Mouse (Mus musculus): ENCODE data around the gene Adam19.

Adam19 gene

DNA sequence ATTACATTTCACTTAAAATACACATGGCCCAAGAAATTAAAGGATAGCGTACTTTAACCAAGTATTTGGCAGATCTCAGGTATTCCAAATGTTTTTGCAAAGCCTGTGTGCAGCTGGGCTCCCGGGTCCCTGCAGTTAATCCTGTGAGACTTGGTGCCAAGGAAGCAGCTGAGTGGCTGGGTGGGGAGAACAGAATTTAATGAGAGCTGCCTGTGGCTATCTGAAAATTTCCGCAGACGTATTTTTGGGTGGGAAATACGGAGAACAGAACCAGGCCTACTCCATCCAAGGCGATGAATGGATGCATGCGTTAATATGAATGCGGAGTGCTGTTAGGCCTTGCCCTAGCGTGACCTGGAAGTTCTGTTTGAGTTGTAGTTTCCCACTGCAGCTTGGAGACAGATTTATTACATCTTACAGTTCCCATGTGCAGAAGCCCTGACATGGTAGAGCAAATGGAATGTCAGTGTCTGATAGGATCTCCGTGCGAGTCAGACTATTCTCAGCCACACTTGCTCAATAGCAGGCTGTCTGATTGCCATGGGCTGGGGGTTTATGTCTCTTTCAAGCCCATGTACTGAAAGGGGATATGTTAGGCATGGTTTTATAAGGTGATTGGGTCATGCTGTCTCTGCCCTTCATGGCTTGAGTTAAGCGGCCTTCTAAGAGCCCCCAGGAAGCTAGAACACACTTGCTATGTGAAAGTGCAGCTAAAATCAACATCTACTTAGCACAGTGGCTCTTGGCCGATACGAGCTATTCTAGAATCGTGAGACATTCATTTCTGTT, 17.5 kb downstream of the Adam19 start:
- no peak for DNase-seq (ENCODE audit: low spot score)

- DNase-seq (ENCODE audit: low spot score), result no peak
These were observed 18.3 kb downstream of the Adam19 start for GRCm38 (mm10) chr11:46073850-46074688.

DNA sequence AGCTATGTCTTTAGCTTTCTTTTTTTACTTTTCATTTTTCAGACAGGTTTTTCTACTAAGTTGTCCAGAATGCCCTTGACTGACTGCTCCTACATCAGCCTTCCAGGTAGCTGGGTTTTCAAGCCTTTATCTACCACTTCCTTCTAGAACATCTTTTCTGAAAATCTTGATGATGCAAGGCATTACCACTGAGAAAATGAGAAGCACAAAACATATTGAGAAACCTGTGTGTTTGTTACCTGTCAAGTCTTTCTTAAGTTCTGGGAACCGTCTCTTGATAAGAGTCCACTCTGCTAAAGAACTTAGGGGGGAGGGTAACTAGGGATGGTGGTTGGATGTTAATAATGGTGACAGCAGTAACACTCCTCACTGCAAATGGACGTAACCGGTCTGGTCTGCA, 19.7 kb downstream of the Adam19 start:
- DNase-seq (ENCODE audit: low spot score), result no peak

DNA sequence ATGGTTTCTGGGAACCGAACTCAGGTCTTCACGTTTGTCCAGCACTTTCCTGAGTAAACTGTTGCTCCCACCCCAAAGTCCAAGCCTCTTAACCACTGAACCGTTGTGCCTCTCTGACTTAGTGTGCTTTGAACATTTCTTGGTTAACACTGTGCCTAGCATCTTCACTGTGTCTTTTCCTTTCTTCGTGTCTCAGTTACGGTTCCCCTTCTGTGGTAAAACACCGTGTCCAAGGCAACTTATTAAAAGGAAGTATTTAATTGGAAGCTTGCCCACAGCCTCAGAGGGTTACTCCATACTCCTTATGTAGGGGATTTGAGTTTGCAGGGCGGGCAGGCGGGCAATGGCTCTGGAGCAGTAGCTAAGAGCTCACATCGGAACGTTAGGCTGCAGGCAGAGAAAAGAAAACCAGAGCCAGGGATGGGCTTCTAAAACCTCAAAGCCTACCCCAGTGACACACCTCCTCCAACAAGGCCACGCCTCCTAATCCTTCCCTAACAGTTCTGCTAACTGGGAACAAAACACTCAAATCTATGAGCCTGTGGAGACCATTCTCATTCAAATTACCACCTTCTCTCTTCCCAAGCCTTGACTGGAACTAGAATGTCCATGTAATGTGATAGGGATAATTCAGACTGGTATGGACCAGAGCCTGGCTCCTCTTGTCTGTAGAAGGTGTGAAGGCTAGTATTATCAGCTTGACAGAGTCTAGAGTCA, 20.8 kb downstream of the Adam19 start:
- DNase-seq (ENCODE audit: low spot score), result no peak

DNA sequence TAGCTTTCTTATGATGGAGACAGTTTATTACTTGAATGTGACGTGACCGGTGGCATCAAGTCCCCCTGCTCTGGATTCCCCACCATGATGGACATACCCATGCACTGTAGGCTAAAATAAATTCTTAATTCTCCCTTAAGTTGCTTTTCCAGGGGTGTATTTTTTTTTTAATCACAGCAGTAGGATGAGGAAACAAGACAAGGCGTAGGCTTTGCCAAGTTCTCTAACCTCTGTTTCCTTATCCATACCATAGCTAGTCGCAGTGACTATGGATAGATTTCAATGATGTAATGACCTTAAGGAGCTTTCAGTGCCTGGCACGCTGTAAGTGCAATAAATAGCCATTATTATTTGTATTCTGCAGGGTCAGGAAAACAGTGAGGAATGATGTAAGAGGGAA, 21.5 kb downstream of the Adam19 start:
- DNase-seq (ENCODE audit: low spot score), result no peak

DNA sequence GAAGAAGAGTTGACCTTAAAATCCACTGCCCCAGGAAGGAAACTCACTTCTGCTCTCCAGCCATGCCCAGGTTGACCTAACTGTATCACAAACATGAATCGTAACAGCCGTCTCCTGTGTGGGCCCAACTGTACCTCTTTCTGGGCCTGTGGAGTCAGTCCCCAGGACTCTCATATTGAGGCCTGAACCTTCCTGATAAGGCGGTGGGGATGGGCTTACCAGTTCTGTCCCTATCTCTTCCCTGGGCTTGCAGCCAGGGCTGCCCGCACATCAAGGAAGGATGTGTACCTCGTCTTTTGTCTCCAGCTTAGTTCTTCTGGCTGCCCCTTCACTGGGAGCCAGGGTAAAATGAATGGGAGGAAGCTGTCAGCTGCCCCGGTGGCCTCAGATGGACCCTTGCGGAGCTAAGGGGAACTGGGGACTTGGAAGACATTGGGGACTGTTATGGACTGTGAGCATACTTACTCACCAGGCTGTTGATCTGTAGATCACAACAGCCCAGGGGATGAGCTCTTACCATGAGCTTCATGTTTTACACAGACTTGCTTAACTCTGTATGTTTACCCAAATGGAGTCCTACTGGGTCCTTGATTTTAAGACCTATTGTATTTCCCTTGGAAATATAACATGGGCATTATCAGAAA, 22.1 kb downstream of the Adam19 start:
- no peak for DNase-seq (ENCODE audit: low spot score)

GRCm38 (mm10) chr11:46081075-46081474, 25.3 kb downstream of the Adam19 start:
- no peak for DNase-seq (ENCODE audit: low spot score)

GRCm38 (mm10) chr11:46083405-46083804, 27.6 kb downstream of the Adam19 start:
- no peak for DNase-seq (ENCODE audit: low spot score)

DNA sequence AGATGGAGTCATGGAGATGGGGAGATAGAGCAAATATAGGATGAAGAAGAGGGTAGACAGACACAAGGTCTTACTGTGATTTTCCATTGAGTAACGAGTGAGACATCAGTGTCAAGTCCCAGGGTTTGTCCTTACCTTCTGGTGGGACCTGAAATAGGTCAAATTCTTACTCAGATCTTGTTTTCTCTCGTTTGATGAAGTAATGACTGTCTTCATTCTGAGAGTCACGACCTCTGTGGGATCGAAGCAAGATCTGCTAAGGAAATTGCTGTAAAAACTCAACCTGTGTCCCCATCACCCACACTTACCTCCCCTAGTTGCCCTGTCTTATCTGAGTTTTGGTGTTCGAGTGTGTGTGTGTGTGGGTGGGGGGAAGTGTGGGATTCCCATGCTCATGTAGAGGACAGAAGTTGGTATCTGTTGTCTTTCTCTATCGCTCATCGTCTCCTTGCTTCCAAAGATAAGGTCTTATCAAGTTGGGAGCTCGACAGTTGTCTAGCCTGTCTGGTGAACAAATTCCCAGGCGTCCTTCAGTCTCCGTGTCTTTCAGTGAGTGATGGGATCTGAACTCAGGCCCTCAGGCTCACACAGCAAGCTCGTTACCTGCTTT, 28.1 kb downstream of the Adam19 start:
- no peak for DNase-seq (ENCODE audit: low spot score)

DNA sequence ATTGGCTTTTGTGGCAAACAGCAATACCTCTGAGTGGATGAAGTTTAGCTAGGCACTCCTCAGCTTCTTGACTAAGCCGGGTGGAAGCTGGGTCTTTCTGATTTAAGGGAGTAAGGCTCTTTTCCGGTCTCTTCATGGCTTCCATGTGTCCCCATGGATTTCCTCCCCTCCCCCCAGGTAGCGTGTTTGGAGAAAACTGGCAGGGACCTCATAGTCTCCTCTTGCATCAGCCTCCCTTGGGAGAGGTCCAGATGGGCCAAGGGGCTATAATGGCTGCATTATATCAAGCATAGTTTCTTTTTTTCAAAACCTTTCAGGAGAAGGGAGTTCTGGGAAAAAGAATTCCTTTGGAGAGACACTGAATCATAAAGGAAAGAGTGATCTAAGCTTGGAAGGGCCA, 28.8 kb downstream of the Adam19 start:
- DNase-seq (ENCODE audit: low spot score), result no peak

DNA sequence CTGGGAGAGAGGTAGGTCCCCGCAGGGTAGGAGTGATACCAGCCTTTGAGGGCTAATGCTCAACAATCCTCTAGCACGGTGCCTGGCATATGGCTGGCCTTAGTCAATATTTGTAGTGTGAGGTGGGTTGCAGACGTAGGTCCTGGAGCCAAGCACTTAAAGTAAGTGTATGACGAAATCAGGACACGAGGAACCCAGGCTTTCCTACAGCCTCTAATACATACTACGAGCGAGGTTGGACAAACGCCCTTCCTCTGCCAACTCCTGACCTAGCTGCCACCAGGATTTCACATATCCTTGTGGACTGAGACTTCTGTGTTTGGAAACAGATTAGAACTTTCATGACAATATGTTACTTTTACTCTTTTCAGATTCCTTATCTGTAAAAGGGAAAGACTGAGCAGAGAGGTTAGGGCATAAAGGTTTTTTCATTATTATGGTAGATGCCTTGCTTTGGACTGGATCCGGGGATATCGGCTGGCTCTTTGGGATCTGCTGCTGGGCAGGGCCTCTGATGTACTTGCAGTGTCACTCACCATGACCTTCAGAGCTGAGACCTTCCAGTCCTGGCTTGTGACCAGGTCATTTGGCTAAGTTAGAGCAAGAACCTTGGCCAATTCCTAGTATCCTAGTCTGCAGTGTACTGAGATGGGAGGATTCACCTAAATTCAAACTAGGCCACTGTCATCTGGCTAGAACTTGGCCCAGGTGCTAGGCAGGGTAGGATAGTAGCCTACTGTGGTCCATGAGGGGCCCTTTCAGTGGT, 29.8 kb downstream of the Adam19 start:
- DNase-seq (ENCODE audit: low spot score), result no peak

DNA sequence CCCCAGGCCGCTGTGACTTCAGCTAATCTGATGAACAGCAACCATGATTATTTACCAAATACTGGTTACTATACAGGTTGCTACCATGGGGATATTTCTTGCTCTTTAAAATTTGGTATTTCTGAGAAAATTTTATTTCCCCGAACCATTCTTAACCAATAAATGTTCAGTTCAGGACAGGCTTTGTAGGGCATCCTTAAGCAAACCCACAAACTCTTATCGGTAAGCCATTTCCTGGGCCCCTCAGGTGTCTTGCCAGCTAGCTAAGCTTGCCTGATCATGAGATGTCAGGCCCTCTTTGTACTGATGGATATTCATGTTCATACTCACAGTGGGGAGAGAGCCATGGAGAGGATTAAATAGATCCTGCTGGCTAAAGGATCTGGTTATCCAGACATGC, 30.7 kb downstream of the Adam19 start:
- no peak for DNase-seq (ENCODE audit: low spot score)

DNA sequence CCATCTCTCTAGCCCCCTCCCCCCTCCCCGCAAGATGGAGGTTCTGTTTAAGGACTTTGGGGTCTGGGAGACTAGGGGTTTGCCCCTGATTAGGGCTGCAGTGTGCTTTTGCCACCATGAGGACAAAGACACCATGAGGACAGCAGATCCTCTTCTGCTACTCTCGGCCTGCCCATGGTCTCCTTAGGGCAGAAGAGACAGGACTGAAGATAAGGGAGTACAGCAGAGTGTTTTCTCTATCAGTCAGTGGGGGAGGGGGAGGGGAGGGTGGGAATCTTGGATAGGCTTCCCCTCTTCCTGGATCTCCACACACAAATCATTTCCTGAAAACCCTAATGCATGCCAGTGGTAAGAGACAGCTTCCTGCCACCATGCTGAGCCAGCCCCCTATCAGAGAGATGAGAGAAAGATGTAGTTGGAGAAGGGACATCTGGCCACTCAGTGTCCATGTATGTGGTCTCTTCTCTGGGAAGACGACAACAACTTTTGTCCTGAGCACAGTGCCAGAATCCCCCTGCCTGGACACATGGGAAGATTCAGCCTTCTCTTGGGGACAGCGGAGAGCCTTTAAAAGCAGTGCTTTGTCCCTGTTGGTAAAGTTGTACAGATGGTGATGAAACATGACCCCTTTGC, 33.4 kb downstream of the Adam19 start:
- DNase-seq (ENCODE audit: low spot score), result no peak

DNA sequence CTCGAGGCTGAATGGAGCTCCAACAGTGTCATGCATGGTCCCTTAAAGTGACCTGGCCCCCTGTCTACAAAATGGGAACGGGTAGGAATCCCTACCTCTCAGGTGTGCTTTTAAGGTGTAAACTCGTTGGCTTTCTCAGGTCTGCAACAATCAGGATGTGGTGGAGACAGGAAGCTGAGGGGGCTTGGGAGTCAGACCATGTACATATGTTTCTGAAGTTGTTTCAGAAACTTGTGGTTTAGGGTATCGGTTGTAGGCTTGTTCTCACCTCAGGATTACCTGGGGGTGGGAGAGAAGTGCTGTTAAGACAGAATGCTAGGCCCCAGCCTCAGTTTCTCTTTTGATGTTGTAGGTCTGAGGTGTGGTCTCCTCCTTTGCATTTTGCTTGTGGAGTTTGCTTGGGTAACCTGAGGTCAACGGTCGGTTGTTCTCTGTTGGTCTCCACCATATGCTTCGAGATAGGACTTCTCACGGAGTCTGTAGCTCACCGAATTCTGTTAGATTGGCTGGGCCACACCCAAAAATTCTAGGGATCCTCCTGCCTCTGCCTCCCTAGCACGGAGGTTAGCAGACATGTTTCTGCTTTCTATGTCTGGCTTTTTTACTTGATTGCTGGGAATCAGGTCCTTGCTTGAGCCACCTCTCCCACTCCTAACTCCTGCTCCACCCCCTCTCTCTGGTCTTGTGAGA, 34.4 kb downstream of the Adam19 start:
- no peak for DNase-seq (ENCODE audit: low spot score)

- DNase-seq (ENCODE audit: low spot score), result no peak
These were observed 35.3 kb downstream of the Adam19 start for GRCm38 (mm10) chr11:46090951-46091667.

GRCm38 (mm10) chr11:46092121-46092520, 36.3 kb downstream of the Adam19 start:
- no peak for DNase-seq (ENCODE audit: low spot score)

GRCm38 (mm10) chr11:46095477-46096264, 39.9 kb downstream of the Adam19 start:
- DNase-seq (ENCODE audit: low spot score), result no peak

DNA sequence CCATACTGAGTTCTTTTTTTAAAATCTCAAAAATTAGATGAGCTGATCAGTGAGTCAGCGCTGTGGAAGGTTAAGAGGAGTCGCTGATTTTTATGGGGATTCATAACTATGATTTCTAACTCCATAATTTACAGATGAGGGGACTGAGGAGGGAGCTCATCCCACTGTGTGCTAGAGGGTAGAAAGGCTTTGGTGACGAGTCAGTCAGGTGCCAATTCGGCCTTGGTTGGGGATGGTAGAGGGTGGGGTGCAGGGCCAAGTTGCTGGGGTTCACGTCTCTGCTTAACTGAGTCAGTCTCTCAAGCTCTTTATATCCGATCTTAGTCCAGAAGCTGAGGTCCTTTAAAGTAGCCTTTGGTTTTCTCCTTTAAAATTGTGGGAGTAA, 40.5 kb downstream of the Adam19 start:
- DNase-seq (ENCODE audit: low spot score), result no peak
